Mouse (Mus musculus) monocyte, adult 5-6 weeks (primary cell): ENCODE measurements around the gene Tmem168. TPM values are rescaled to one million over a fixed set of nuclear protein-coding genes. Genes with fewer than 3 reads are reported as not detected.

Experiments used
- ATAC-seq: fragments of 153-309, 156-312 bp; replicated peaks from 2 replicates; pipeline ENCODE4 v1.8.0; 2017; ENCODE audit warnings: mild to moderate bottlenecking; ENCODE audit not compliant: low TSS enrichment, insufficient number of reproducible peaks, severe bottlenecking, poor library complexity, low FRiP score
- total RNA-seq: library from RNA; stranded (forward); fragments of 200-1000, 200-491, 200-594 nt; gene quantifications from 3 replicates; pipeline ENCODE4 v1.2.3, GENCODE M21; 2017

Tmem168 gene
- total RNA-seq, 1 experiment from 2014 or later = 46.7 TPM

DNA sequence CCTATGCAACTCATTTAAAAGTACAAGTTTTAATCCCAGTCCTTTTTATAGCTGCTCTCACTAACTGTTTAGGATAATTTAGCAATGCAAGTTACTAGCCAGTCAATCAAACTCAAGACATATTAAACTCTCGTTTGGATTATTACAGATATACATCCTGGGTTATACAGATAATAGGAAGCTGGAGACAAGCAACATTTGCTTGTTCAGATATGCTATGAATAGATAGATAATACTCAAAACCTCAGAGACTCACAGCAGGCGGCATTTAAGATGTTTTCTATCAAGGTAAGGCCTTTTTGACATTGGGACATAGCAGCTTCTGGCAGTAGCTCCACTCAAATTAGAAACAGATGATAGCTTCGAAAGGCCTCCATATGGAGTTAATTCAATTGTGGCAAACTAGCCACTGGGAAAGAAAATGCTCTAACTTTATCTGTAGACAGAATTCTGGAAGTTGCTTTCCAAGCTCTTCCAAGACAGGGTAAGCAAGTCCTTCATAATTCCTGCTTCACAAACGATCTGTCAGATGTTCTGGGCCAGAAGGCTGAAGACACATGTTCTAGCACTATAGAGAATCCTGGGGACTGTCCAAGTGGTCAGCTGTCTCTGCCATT, 15.1 kb downstream of the Tmem168 start:
- no peak for ATAC-seq

DNA sequence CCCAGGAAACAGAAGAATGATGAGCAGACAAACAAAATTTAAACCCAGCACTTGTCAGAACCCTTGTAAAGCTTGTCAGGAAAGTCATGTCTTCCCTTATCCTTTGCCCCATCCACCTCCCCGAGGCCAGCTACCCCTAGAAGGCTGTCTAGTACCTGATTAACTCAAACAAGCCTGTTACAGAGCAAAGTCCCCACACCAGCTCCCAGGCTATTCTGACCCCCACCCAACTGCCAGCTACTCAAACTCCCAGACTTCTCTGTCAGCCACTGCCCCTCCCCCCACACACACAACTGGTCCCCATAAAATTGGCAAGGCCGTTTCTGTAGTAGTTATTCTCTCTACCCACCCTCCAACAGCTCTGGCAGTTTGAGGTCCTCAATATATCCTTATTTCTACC, 21.3 kb downstream of the Tmem168 start:
- no peak for ATAC-seq

- no peak for ATAC-seq
Observed at GRCm38 (mm10) chr6:13586154-13586553, 21.7 kb downstream of the Tmem168 start.

DNA sequence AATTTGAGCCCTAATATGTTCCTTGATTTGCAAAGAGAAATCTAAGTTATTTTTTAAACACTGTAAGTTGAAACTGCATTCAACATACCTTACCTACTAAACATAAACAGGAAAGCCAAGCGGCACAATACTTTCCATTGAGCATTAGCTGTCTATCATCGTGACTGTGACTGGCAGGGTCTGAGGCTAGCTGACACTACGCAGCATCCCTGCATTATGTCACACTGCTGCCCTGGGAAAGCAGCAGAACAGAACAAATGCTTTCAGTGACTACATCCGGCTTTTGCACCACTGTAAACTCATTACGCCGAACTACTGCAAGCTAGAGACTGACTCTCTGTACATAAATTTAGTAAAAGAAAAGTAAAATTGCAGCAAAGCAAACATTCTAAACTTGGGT, 23.1 kb downstream of the Tmem168 start:
- no peak for ATAC-seq

DNA sequence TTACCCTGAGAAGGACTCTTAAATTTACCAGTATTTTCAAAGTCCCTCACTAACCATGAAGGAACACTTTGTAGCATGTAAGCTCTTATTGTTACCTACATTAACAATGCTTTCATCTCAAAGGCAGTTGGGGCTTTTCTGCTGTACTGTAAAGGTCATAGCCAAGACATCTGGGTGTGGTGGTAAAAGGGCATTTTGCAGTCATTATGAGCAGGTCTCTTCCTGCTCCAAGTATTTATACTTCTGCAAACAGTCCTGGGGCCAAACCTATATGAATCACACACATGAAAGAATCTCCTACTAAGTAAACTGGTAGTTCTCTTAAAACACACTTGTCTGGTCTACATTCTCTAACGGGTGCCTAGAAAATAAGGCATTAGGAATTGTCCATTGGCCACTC, 25.8 kb downstream of the Tmem168 start:
- 0 out of 2 replicates have a peak, but pooled peaks have one; percentile 59 for ATAC-seq

DNA sequence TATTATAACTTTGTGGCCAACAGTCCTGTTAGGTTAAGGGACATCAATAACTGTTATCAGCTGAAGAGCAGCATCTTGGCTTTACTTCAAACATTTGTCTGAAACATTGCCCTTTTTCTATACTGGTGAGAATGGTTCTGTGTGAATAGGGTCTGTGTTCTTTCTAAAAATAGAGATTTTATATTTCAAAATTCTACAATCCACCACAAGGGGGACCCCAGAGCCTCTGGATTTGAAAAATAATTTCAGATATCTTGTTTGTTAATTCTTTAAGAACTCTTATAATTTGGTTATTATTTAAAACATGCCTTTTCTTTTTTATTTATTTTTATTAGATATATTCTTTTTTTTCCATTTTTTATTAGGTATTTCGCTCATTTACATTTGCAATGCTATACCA, 42.2 kb downstream of the Tmem168 start:
- no peak for ATAC-seq

DNA sequence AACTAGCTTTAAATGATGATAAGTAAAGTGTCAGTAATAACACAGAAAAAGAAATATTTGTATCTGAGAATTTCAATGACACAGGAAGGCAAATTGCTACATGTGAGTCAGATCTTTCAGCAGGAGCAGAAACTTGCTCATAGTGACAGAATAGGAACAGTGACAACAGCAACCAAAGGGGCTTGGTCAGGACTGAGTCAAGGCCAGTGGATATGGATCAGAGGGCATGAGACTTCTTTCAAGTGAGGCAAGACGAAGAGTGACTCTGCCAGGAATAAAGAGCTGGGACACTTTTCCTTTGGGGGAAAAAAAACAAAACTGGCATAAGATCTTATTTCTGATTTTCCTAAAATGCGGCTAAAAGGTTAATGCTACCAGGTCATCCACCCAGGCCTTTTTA, 52.6 kb downstream of the Tmem168 start:
- ATAC-seq = no peak

GRCm38 (mm10) chr6:13541761-13542160, 66.1 kb downstream of the Tmem168 start:
- no peak for ATAC-seq

DNA sequence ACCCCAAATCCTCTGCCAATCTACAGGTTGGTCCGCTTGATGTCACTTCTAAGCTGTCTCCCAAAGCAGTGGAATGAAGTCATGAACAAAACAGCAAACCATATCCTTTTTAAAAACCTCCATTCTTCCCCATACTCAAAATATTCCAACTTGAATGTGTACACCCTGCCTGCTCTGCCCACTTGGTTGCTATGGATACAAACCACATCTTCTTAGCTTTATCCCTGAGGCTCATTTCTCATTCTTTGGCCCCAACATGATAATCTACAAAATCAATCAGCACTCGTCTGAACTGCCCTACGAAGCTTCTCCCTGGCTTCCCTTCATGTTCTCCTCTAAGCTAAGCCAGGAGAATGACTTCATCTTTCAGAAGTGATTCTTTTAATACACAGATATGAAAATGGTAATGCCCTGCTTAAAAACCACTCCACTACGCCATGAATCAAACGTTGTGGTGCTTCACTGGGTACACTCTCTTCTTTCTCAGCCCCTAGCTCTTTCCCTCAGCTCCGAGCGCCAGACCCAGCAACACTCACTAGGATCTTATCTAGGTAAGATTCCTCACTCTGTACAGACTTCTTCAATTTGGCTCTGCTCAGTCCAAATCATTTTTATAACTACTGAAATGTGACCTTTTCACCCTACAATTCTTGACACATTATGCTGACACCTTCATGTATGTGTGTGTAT, 70.5 kb downstream of the Tmem168 start:
- ATAC-seq = no peak

Other genes starting within 250 kb of the Tmem168 start
- 20.1 to 33.6 TPM (median 23.4 TPM) in 3 replicates for gene Bmt2, start 69.9 kb upstream of the Tmem168 start, total RNA-seq
- gene Gpr85, start 231.8 kb upstream of the Tmem168 start, total RNA-seq = not detected in 3 replicates